Mouse (Mus musculus): ENCODE measurements around the gene Tifa. TPM values are rescaled to one million over a fixed set of nuclear protein-coding genes. Genes with fewer than 3 reads are reported as not detected.
"Not testable (repeated sequence)": the region's sequence is repeated elsewhere in the genome, so short reads cannot be mapped to it uniquely, and the experiment has no call there.

Gene Tifa
- polyA plus RNA-seq, 1 experiment from 2014 or later = 1.7 TPM

GRCm38 (mm10) chr3:127762403-127762802 lies 27.2 kb upstream of the Tifa start:
- Histone ChIP-seq H3K4me1 (no peaks in the 10 kb centered on the region), H3K27me3 (ENCODE audit: low read depth, poor library complexity, severe bottlenecking) (peaks cover 43% of the 10 kb centered on the region), H3K9me3 (replicated peaks) (no peaks in the 10 kb centered on the region), H3K36me3 (no peaks in the 10 kb centered on the region), H3K4me3 (no peak overlapping the region), H3K27ac (no peak overlapping the region)
- DNase-seq (ENCODE audit: low spot score) = no peak
- WGBS = 67% methylated on average over 8 of the region's 8 CpGs

- Histone ChIP-seq H3K27ac (no peak overlapping the region), H3K27me3 (ENCODE audit: low read depth, poor library complexity, severe bottlenecking) (peaks cover 36% of the 10 kb centered on the region), H3K4me3 (no peak overlapping the region), H3K9me3 (replicated peaks) (no peaks in the 10 kb centered on the region), H3K36me3 (no peaks in the 10 kb centered on the region), H3K4me1 (no peaks in the 10 kb centered on the region)
- 33% methylated on average over 7 of the region's 7 CpGs for WGBS
- DNase-seq (ENCODE audit: low spot score) = peak; percentile 74
These were observed 26.5 kb upstream of the Tifa start for GRCm38 (mm10) chr3:127763076-127763612.

- WGBS = 59% methylated on average over 5 of the region's 5 CpGs
- Histone ChIP-seq H3K36me3 (no peaks in the 10 kb centered on the region), H3K4me3 (no peak overlapping the region), H3K4me1 (no peaks in the 10 kb centered on the region), H3K27me3 (ENCODE audit: low read depth, poor library complexity, severe bottlenecking) (peaks cover 25% of the 10 kb centered on the region), H3K27ac (no peak overlapping the region), H3K9me3 (replicated peaks) (no peaks in the 10 kb centered on the region)
- DNase-seq (ENCODE audit: low spot score) = no peak
These were observed 25.1 kb upstream of the Tifa start for GRCm38 (mm10) chr3:127764541-127764940.

- H3K4me3 ChIP-seq = no peak overlapping the region
- H3K9me3 ChIP-seq (replicated peaks) = no peaks in the 10 kb centered on the region
- WGBS = 75% methylated on average over 3 of the region's 3 CpGs
- no peaks in the 10 kb centered on the region for H3K36me3 ChIP-seq
- H3K27me3 ChIP-seq (ENCODE audit: low read depth, poor library complexity, severe bottlenecking) = peaks cover 16% of the 10 kb centered on the region; the same call in 1 of the 2 replicates
- H3K27ac ChIP-seq = no peak overlapping the region
- H3K4me1 ChIP-seq = no peaks in the 10 kb centered on the region
- no peak for DNase-seq (ENCODE audit: low spot score)
These were observed 23.6 kb upstream of the Tifa start for GRCm38 (mm10) chr3:127765971-127766370.

- WGBS = 90% methylated on average over 11 of the region's 11 CpGs
- H3K4me1 ChIP-seq = no peaks in the 10 kb centered on the region
These were observed 20.5 kb upstream of the Tifa start for GRCm38 (mm10) chr3:127769146-127769545.

GRCm38 (mm10) chr3:127780021-127780644 lies 9.5 kb upstream of the Tifa start, which contains the start of gene Alpk1:
Gene Alpk1, minus strand, starts transcription at chr3:127780527.
- H3K4me1 ChIP-seq = 0 out of 2 replicates have a peak, but pooled peaks cover 5% of the 10 kb centered on the region
- peak; percentile 63 for DNase-seq (ENCODE audit: low spot score)
- no peaks in the 10 kb centered on the region for H3K9me3 ChIP-seq (replicated peaks)
- H3K27ac ChIP-seq = peak within 1 kb of the TSS; percentile 39
- no peaks in the 10 kb centered on the region for H3K36me3 ChIP-seq
- H3K27me3 ChIP-seq (ENCODE audit: low read depth, poor library complexity, severe bottlenecking) = no peaks in the 10 kb centered on the region
- WGBS = 1% methylated on average over 24 of the region's 24 CpGs
- H3K4me3 ChIP-seq = peak within 1 kb of the TSS; percentile 50

More at GRCm38 (mm10) chr3:127769146-127769545, 20.5 kb upstream of the Tifa start:
- H3K36me3 ChIP-seq = no peaks in the 10 kb centered on the region
- no peak overlapping the region for H3K4me3 ChIP-seq
- H3K27ac ChIP-seq = no peak overlapping the region
- peaks cover 6% of the 10 kb centered on the region; the same call in 1 of the 2 replicates for H3K27me3 ChIP-seq (ENCODE audit: low read depth, poor library complexity, severe bottlenecking)
- DNase-seq (ENCODE audit: low spot score) = no peak
- H3K9me3 ChIP-seq (replicated peaks) = no peaks in the 10 kb centered on the region

- H3K36me3 ChIP-seq = no peaks in the 10 kb centered on the region
- no peak overlapping the region for H3K27ac ChIP-seq
- no peaks in the 10 kb centered on the region for H3K27me3 ChIP-seq (ENCODE audit: low read depth, poor library complexity, severe bottlenecking)
- no peak for DNase-seq (ENCODE audit: low spot score)
- H3K4me3 ChIP-seq = no peak overlapping the region
- H3K4me1 ChIP-seq = 0 out of 2 replicates have a peak, but pooled peaks cover 5% of the 10 kb centered on the region
- WGBS = 98% methylated on average over 9 of the region's 9 CpGs
- no peaks in the 10 kb centered on the region for H3K9me3 ChIP-seq (replicated peaks)
These were observed 8.7 kb upstream of the Tifa start for GRCm38 (mm10) chr3:127780921-127781320.

GRCm38 (mm10) chr3:127782921-127783320 lies 6.7 kb upstream of the Tifa start:
- H3K27me3 ChIP-seq (ENCODE audit: low read depth, poor library complexity, severe bottlenecking) = peaks cover 14% of the 10 kb centered on the region
- WGBS = 92% methylated on average over 6 of the region's 6 CpGs

GRCm38 (mm10) chr3:127783680-127784079 lies 5.9 kb upstream of the Tifa start:
- H3K9me3 ChIP-seq (replicated peaks); H3K36me3 ChIP-seq; DNase-seq (ENCODE audit: low spot score); H3K4me3 ChIP-seq; H3K27ac ChIP-seq; H3K4me1 ChIP-seq: not testable (repeated sequence)
- WGBS = 93% methylated on average over 8 of the region's 8 CpGs
- peaks cover 21% of the 10 kb centered on the region for H3K27me3 ChIP-seq (ENCODE audit: low read depth, poor library complexity, severe bottlenecking)

More at GRCm38 (mm10) chr3:127782921-127783320, 6.7 kb upstream of the Tifa start:
- no peak overlapping the region for H3K4me3 ChIP-seq
- H3K9me3 ChIP-seq (replicated peaks) = no peaks in the 10 kb centered on the region
- peaks cover 8% of the 10 kb centered on the region; the same call in 1 of the 2 replicates for H3K4me1 ChIP-seq
- H3K36me3 ChIP-seq = no peaks in the 10 kb centered on the region
- no peak overlapping the region for H3K27ac ChIP-seq
- DNase-seq (ENCODE audit: low spot score) = no peak

GRCm38 (mm10) chr3:127787032-127787431 lies 2.6 kb upstream of the Tifa start:
- DNase-seq (ENCODE audit: low spot score) = no peak
- H3K4me1 ChIP-seq = peaks cover 23% of the 10 kb centered on the region
- H3K9me3 ChIP-seq (replicated peaks) = no peaks in the 10 kb centered on the region
- H3K27me3 ChIP-seq (ENCODE audit: low read depth, poor library complexity, severe bottlenecking) = peaks cover 55% of the 10 kb centered on the region
- no peak overlapping the region for H3K27ac ChIP-seq
- no peak overlapping the region for H3K4me3 ChIP-seq
- no peaks in the 10 kb centered on the region for H3K36me3 ChIP-seq

- DNase-seq (ENCODE audit: low spot score) = no peak
- Histone ChIP-seq H3K4me3 (no peak overlapping the region), H3K27me3 (ENCODE audit: low read depth, poor library complexity, severe bottlenecking) (peaks cover 61% of the 10 kb centered on the region), H3K36me3 (no peaks in the 10 kb centered on the region), H3K27ac (no peak overlapping the region), H3K9me3 (replicated peaks) (no peaks in the 10 kb centered on the region), H3K4me1 (peaks cover 23% of the 10 kb centered on the region)
- WGBS = 56% methylated on average over 7 of the region's 7 CpGs
These were observed 1.6 kb upstream of the Tifa start for GRCm38 (mm10) chr3:127788038-127788437.

GRCm38 (mm10) chr3:127788919-127789318 lies 686 bp upstream of the Tifa start:
- WGBS = 17% methylated on average over 8 of the region's 8 CpGs

GRCm38 (mm10) chr3:127790234-127791055 lies 840 bp downstream of the Tifa start:
- DNase-seq (ENCODE audit: low spot score) = peak; percentile 75
- no peaks in the 10 kb centered on the region for H3K36me3 ChIP-seq
- H3K4me1 ChIP-seq = peaks cover 23% of the 10 kb centered on the region
- peak overlapping the region; percentile 72 for H3K4me3 ChIP-seq
- peak overlapping the region; percentile 79 for H3K27ac ChIP-seq
- H3K27me3 ChIP-seq (ENCODE audit: low read depth, poor library complexity, severe bottlenecking) = peaks cover 61% of the 10 kb centered on the region
- WGBS = under 1% methylated on average over 36 of the region's 36 CpGs
- no peaks in the 10 kb centered on the region for H3K9me3 ChIP-seq (replicated peaks)

More at GRCm38 (mm10) chr3:127788919-127789318, 686 bp upstream of the Tifa start:
- Histone ChIP-seq H3K9me3 (replicated peaks) (no peaks in the 10 kb centered on the region), H3K27ac (no peak overlapping the region), H3K4me1 (peaks cover 23% of the 10 kb centered on the region), H3K27me3 (ENCODE audit: low read depth, poor library complexity, severe bottlenecking) (peaks cover 61% of the 10 kb centered on the region), H3K36me3 (no peaks in the 10 kb centered on the region), H3K4me3 (peak overlapping the region; percentile 72)
- no peak for DNase-seq (ENCODE audit: low spot score)

All from limb, embryonic 10.5 days (tissue).